ENCODE assay signal across 11 mouse cellular contexts in the genomic region with DNA sequence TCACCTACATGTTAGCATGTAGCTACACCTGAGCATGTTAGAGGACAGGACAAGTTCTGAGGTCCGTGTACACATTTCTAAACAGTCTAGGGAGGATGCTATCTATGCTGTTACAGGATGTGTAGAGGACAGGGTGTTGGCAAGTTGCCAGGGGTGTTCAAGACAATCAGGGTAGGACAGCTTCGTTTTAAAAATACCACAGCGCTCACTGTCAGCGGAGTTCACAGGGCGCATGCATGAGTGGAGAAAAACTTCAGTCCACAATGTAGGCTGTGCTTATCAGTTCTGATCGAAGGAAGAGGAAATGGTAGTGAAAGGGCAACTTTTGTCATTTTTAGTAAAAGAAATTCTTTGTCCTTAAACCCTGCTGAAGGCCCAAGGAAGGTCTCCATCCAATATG.
DNase-seq lines count a peak whose midpoint lies in the region; ATAC-seq and TF ChIP-seq lines count a peak whose summit lies in the region.
"Had no signal": no experiment of that assay in that cellular context is flagged by ENCODE, and none has a peak within 500 bp of the region (broad histone marks: within the 10 kb centered on the region; RNA-seq: fewer than 3 reads in every experiment).

No protein-coding gene starts in this region.

- no peak for TF ChIP-seq CTCF in left cerebral cortex, adult 2 months (IDR thresholded peaks at IDR 0.05)

- 20% methylated on average over 6 of the region's 6 CpGs for WGBS in heart, embryonic 15.5 days
- WGBS in forebrain, embryonic 13.5 days: 78% methylated on average over 6 of the region's 6 CpGs

- H3K4me3 ChIP-seq in heart, embryonic 15.5 days: no peak overlapping the region
- no peak overlapping the region for H3K4me3 ChIP-seq in forebrain, embryonic 13.5 days
- H3K4me3 ChIP-seq in left cerebral cortex, adult 2 months: no peak overlapping the region
- H3K4me3 ChIP-seq: limb, embryonic 13.5 days had no signal

- no peaks in the 10 kb centered on the region for H3K27me3 ChIP-seq in heart, embryonic 15.5 days
- no peaks in the 10 kb centered on the region for H3K27me3 ChIP-seq in forebrain, embryonic 13.5 days
- H3K27me3 ChIP-seq: limb, embryonic 13.5 days had no signal

- no peak overlapping the region for H3K9ac ChIP-seq in heart, embryonic 15.5 days
- no peak overlapping the region for H3K9ac ChIP-seq in forebrain, embryonic 13.5 days
- H3K9ac ChIP-seq: limb, embryonic 13.5 days had no signal

- H3K4me1 ChIP-seq in heart, embryonic 15.5 days (replicated peaks): peaks cover 18% of the 10 kb centered on the region
- no peaks in the 10 kb centered on the region for H3K4me1 ChIP-seq in forebrain, embryonic 13.5 days
- H3K4me1 ChIP-seq: limb, embryonic 13.5 days had no signal

- H3K4me2 ChIP-seq in heart, embryonic 15.5 days: no peak overlapping the region
- no peak overlapping the region for H3K4me2 ChIP-seq in forebrain, embryonic 13.5 days
- H3K4me2 ChIP-seq: limb, embryonic 13.5 days had no signal

- no peak overlapping the region for H3K27ac ChIP-seq in heart, embryonic 15.5 days
- no peak overlapping the region for H3K27ac ChIP-seq in forebrain, embryonic 13.5 days
- no peak overlapping the region for H3K27ac ChIP-seq in left cerebral cortex, adult 2 months
- H3K27ac ChIP-seq: limb, embryonic 13.5 days had no signal

- no peaks in the 10 kb centered on the region for H3K9me3 ChIP-seq in heart, embryonic 15.5 days (replicated peaks)
- no peaks in the 10 kb centered on the region for H3K9me3 ChIP-seq in forebrain, embryonic 13.5 days (replicated peaks)
- H3K9me3 ChIP-seq: limb, embryonic 13.5 days had no signal

- intact Hi-C loops in heart, postnatal 25 days (cut with DNase I): no loop called here
- intact Hi-C loops in left cerebral cortex, adult 2 months (cut with DNase I): no loop called here

- peaks cover 15% of the 10 kb centered on the region for H3K36me3 ChIP-seq in heart, embryonic 15.5 days
- H3K36me3 ChIP-seq in forebrain, embryonic 13.5 days (ENCODE audit: poor library complexity, severe bottlenecking): 0 out of 2 replicates have a peak, but pooled peaks cover 3% of the 10 kb centered on the region

- peak; percentile 56 for ATAC-seq in heart, embryonic 15.5 days (replicated peaks; ENCODE audit: insufficient number of reproducible peaks, insufficient read depth, low FRiP score, low read depth)
- no peak for ATAC-seq in forebrain, embryonic 13.5 days

- peak; percentile 94 for DNase-seq in heart, adult 11 months
- no peak for DNase-seq in heart, postnatal 25 days (ENCODE audit: low spot score)
- peak; percentile 69 for DNase-seq in CD4-positive helper T cell, adult 2 months (ENCODE audit: low read depth, low spot score)
- peak; percentile 76 for DNase-seq in naive thymus-derived CD4-positive, alpha-beta T cell, adult 2 months (ENCODE audit: low read depth)
- DNase-seq in left cerebral cortex, adult 2 months (ENCODE audit: extremely low spot score in 1 of 2, low spot score in 2 of 2): no peak
- no peak for DNase-seq in urinary bladder, postnatal 4 days (ENCODE audit: low spot score in 2 of 2)
- DNase-seq: adrenal gland, adult 2 months; kidney, adult 2 months had no signal

Comparison
In these comparisons a context has a peak if more than half of its experiments do, and no peak if none do; other contexts are left out.
1. DNase-seq: peak in heart, adult 11 months (single experiment), CD4-positive helper T cell, adult 2 months (single experiment) and naive thymus-derived CD4-positive, alpha-beta T cell, adult 2 months (single experiment); none in heart, postnatal 25 days (single experiment), left cerebral cortex, adult 2 months (0 of 2) and urinary bladder, postnatal 4 days (0 of 2).